Mouse (Mus musculus): ENCODE results near the gene Kansl3. TPM values are rescaled to one million over a fixed set of nuclear protein-coding genes. Genes with fewer than 3 reads are reported as not detected.
A peak's percentile ranks its signal among the peaks of the same experiment; 100 is the strongest.

Gene Kansl3
- total RNA-seq (2017) = 48.0 to 68.9 TPM (median 53.4 TPM) in 3 replicates

DNA sequence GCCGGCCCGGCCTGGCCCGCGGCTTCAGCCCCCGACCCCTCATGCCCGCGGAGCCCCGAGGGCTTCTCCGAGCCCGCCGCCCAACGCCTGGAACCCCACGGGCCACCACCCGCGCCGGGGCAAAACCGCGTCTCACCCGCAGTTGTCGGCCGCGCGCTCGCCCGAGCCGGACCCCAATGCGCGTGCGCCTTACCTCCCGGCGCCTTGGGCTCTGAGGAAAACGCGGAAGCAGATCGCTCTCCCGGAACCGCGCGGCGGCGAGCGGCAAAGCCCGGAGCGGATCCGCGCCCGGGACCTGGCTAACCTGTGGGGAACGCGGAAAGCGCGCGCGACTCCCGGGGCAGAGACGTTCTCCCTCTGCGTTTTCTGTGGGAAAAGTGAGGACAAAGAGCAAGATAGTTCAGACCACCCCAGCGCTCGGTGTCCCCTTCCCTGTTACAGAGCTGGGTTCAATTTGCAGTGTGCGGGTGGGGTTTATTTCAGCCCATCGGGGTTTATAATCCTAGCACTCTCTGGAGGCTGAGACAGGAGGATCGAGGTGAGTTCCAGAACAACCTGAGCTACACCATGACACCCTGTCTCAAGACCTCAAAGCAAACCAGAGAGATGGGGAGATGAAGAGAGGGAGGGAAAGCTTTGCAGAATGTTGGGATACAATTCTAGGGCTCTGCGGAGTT lies at the start of gene Kansl3:
Kansl3 (minus strand) TSS at position 213 of the 677 bp plus-strand sequence.
- ATAC-seq (replicated peaks; ENCODE audit: insufficient number of reproducible peaks, low FRiP score, low TSS enrichment, poor library complexity, severe bottlenecking) = peak; percentile 80

DNA sequence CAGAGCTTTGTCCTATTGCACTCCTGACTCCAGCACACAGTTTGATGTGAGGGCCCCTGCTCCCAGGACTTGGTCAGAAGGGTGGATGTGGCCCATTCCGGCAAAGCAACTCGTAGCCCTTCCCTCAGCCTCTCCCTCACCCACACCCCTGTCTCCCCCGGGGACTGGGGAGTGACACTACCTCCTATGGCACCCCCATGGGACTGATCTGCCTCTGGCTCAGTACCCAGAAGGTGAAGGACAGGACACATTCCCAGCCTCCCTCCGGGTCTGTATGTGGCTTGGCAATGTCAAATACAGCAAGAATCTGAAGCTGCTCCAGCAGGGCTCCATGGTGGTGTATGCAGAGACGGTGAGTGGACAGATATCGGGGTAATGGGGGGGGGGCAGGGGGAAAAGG lies 35.5 kb upstream of the Kansl3 start:
- no peak for ATAC-seq (replicated peaks; ENCODE audit: insufficient number of reproducible peaks, low FRiP score, low TSS enrichment, poor library complexity, severe bottlenecking)

DNA sequence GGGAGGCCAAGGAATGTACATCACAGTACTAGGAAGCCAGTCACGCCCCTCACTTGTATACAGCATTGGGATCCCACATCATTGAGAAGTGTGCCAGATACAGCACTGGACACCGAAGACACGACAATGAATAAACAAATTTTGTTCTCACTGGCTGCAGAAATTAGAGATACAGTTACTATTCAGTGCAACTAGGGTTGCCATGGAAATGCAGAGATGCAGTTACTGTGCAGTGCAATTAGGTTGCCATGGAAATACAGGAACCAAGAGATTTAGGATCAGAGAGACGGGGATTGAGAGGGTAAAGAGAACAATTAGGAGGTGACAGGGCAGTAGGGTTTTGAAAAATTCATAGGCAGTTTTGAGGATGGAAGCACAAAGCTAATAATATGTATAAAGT lies 32.5 kb upstream of the Kansl3 start:
- ATAC-seq (replicated peaks; ENCODE audit: insufficient number of reproducible peaks, low FRiP score, low TSS enrichment, poor library complexity, severe bottlenecking) = no peak

DNA sequence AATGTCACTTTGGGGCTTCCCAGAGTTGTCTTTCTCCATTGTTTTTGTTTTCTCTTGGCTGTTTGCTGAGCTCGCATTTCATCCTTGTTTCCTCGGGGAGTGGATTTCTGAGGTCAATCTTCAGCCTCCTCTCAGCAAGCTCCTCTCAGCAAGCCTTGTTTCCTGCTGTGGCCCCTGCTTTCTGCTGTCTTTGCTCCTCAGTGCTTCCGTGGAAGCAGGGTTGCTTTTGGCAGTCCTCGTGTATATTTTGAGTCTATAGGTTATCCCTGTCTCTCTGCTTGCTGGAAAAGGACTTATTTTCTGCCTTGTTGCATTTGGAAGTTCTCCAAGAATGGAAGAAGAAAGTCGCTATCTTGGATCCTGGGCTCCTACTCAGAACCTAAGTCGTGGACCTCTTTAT lies 28.1 kb upstream of the Kansl3 start:
- no peak for ATAC-seq (replicated peaks; ENCODE audit: insufficient number of reproducible peaks, low FRiP score, low TSS enrichment, poor library complexity, severe bottlenecking)

DNA sequence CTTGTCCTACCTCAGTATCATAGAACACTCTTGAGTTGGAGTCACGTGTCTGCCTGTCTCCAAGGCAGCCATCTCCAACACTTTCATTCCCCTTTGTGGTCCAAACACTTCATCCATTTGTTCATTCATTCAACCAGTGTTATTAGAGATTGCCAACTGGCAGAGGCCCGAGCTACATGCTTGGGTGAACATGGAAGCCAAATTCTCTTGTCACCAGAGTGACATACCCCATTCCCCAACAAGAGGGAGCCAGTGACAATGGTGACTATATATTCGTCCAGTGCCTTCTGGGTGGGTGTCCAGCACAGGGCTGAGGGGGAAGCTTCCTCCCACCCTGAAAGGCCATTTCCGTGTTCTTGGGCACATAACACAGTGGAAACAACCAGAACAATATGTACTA lies 10.6 kb upstream of the Kansl3 start:
- ATAC-seq (replicated peaks; ENCODE audit: insufficient number of reproducible peaks, low FRiP score, low TSS enrichment, poor library complexity, severe bottlenecking) = no peak

DNA sequence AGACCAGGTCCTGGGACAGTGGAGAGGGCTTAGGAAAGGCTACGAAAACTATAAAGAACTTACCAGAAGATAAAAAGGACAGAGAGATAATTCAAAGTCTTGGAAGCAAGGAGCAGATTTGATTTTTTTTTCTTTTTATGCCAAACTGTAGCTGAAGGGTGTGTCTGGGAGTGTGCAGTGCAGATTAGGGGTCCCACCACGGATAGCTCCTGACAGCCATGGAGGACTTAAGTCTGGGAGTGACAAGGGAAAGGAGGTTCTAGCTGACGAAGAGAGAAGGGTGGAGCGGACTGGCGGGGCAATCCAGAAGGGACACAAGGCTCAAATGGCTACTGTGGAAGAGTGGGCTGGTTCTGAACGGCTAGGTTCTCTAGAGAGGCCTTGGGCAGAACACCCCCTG lies 9.9 kb upstream of the Kansl3 start:
- no peak for ATAC-seq (replicated peaks; ENCODE audit: insufficient number of reproducible peaks, low FRiP score, low TSS enrichment, poor library complexity, severe bottlenecking)

DNA sequence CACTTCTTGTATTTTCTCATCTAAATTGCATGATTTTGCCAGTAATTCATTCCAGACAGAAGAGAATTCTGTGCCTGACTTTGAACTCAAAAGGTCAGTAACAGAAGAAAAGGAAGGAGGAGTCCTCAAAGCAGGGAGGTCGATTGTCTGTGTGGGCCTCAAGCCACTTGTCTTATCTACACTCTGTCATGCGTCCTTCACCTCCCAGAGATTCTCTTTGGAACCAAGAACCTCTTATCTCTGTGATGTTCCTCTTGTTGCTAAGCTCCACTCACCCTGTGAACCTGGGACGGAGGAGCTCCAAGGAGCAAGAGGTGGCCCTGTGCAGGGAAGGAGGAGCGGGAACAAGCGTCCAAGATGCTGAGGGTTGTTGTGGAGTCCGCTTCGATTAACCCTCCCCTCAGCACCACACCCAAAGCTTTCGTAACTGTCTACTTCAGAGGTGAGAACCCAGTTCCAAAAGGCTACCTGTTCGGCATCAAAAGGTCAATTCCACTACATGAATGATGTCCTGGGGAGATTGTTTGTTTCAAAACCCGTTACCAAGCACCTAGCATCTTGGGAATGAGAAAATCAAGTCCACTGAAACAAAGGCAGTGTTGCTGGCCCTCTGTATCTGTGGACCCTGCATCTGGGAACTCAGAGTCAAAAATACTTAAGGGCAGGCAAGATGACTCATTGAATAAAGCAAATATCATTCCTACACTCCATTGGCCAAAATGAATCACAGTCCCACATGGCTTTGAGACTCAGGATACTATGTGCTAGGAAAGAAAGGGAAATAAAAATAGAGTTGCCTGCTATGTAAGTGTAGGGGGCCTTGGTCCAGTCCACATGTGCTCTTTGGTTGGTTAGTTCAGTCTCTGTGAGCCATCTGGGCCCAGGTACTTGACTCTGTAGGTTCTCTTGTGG lies 3.2 kb upstream of the Kansl3 start, which contains the start of gene Fer1l5:
Fer1l5 (plus strand) TSS at position 358 of the 912 bp plus-strand sequence.
- no peak for ATAC-seq (replicated peaks; ENCODE audit: insufficient number of reproducible peaks, low FRiP score, low TSS enrichment, poor library complexity, severe bottlenecking)

DNA sequence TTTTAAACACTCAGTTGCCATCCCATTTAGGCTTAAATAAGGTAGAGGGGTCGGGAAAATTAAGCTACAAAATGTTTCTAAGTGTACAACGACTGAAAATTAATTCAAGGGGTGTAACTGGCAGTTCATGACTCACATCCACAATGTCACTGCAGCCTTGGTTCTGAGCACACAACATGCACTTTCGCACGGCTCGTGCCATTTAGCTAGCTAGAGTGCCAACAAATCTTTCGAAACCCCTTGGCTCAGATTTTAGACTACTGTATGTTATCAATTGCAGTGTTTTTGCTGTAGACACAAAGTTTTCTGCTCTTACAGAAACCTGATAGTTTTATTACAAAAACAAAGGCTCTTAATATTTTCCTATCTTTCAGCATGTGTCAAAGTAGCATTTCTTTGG lies 1.9 kb upstream of the Kansl3 start:
- ATAC-seq (replicated peaks; ENCODE audit: insufficient number of reproducible peaks, low FRiP score, low TSS enrichment, poor library complexity, severe bottlenecking) = no peak

DNA sequence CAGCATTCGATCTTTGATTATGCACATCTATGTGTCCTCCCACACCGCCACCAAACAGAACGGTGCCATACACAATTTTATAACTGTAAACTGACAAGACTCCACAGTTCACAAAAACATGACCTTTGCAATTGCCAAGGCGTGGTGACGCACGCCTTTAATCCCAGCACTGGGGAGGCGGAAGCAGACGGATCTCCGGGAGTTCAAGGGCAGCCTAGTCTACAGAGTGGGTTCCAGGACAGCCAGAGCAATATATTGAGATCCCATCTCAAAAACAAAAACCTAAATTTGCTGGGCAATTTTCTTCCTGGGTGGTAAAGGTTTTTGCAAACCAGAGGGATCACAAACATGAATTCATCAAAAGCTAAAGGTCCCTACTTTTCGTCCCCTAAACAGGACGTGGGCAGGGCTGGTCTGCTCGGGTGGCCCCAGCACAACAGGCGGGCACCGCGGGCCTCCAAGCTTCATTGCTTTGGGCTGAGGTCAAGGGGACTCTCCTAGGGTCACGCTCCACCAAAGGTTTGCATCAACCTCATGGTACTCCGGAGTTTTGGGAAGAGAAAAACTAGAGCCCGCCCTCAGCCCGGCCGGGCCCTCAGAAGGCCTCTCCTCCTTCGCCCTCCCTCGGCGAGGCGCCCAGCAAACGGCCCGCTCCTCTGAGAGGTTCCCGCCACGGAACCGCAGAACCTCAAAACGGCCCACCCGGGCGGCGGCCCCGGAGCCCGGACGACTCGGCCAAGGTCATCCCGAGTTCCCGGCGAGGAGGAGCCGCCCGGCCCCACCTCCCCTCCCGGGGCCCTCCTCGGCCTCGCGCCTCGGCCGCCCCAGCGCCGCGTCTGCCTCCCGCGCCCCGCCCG lies 641 bp downstream of the Kansl3 start:
- peak; percentile 15; the same call in 1 of the 2 replicates for ATAC-seq (replicated peaks; ENCODE audit: insufficient number of reproducible peaks, low FRiP score, low TSS enrichment, poor library complexity, severe bottlenecking)

DNA sequence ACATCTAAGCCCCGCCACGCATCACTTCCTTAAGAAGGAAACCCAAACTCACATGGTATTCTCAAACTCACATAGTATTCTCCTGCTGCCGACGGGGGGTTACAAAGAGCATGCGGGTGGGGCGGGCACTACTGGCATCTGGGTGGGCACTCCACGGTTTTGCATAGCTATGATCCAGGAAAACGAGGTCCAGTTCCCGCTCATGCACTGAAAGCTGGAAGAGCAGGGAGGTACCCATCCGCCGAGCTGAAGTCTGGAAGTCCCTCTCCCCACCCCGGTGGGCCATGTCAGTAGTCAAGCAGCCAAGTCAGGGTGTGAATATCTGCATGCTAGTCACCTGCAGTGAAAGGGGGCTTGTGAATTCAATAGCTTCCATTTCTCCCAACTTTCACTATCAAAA lies 1.3 kb downstream of the Kansl3 start:
- no peak for ATAC-seq (replicated peaks; ENCODE audit: insufficient number of reproducible peaks, low FRiP score, low TSS enrichment, poor library complexity, severe bottlenecking)

DNA sequence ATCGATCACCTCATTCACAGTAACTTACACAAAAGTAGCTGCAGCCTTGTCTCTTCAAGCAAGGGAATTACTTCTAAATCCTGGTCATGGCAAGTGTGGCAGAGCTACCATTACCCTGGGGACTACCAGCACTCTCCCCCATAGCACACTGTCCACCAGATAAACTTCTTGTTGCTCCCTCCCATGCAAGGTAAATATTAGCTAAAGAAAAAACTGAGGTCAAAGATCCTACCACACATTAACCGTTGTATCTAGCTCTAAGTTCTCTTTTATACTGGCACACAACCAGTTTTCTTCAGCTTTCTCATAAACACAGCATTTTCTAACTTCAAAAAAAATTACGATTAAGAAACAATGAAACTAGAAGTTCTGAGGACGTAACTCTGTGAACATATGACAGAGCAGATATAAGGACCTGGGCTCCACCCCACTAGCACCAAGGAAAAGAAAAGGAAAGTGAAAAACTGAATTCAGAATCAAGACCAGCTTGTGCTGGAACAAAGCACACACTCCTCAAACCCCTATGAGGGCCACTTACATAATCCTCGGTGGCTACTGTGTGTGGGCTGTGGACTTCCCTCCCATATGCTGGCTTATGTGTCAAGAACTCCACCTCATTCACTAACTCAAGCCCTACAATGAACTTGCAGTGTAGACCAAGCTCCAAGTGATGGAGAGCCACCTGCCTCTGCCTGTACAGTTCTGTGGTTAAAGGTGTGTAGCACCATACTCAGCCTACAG lies 11.9 kb downstream of the Kansl3 start:
- no peak for ATAC-seq (replicated peaks; ENCODE audit: insufficient number of reproducible peaks, low FRiP score, low TSS enrichment, poor library complexity, severe bottlenecking)

DNA sequence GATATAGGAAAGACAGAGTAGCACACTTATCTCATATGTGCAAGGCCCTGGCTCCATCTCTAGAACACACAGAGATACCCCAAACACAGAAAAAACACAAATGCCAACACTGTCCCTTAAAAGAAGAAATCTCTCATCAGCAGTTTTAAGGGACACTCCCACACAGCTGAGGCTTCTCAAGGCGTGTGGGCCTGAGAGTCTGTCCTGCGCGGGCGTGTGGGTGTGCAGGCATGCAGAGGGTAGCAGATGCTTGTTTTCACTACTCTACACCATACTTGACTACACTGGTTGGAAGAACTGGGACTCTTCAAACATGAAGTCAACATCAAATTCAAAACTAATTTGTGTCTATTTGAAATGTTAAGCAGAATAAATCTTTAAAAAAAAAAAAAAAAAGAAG lies 16.6 kb downstream of the Kansl3 start:
- ATAC-seq (replicated peaks; ENCODE audit: insufficient number of reproducible peaks, low FRiP score, low TSS enrichment, poor library complexity, severe bottlenecking) = no peak

DNA sequence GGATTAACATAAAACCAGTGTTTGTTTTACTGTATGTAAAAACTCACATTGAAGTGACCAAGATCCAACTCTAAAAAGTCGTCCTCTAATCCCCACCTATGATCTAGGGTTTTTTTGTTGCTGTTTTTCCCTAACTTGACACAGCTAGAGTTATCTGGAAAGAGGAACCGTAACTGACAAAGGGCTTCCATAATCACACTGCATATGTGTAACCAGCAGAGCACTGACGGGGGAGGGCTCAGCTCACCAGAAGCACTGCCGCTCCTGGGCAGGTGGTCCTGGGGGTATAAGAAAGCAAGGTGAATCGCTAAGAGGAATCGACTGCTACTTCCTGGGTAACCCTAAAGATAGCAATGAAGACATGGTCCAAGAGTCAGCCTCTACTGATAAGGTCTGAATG lies 26.4 kb downstream of the Kansl3 start:
- ATAC-seq (replicated peaks; ENCODE audit: insufficient number of reproducible peaks, low FRiP score, low TSS enrichment, poor library complexity, severe bottlenecking) = no peak

DNA sequence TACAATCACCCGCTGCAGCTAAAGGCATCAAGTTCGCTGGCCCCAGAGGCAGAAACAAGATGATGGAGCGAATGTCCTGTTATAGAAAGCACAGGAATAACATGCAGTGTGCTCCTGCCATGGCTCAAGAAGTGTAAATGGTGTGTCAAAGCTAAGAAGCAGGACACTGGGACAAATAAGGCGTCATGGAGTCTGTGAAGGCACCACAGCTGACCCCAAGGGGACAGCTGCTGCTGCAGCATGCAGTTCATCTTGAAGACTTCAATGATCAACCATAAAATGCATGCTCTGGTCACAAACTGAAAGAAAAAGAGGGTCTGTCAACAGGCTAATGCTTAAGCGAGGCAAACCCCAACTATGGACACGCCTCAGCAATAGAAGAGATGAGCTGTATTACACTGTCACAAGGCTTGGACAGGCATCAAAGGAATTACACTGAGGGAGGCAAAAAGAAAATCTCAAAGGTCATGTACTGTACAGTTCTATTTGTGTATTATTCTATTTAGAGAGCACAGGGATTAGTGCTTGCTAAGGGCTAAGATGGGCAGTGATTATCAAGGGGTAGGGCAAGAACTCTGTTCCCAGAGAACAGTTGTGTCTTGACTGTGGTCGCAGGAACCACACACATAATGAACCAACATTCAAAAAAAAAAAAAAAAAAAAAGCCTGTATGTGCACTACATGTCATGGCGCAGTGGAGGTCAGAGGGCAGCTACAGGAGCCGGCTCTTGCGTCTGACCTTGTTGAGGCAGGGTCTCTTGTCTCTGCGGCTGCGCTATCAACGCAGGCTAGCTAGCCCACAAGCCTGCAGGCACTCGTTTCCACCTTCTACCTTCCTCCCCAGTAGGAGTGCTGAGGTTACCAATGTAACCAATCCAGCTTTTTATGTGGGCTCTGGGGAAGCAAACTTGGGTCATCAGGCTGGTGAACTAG lies 35.8 kb downstream of the Kansl3 start:
- no peak for ATAC-seq (replicated peaks; ENCODE audit: insufficient number of reproducible peaks, low FRiP score, low TSS enrichment, poor library complexity, severe bottlenecking)

DNA sequence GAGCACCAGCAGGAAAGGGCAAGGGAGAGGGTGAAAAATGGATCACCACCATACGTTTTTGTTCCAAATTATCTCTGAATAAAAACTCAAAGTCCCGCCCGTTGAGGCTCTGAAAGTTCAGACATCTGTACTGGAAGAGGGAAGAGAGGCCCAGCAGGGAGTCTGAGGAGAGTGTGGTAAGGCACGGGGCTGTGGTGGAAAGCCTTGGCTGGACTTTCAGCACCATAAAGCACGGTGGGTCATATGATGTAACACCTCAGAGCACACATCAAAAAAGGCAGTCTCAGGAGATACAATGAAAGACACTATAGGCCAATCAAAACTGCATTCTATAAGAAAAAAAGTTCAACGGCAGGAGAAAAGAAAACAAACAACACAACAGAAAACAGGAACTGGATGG lies 37.2 kb downstream of the Kansl3 start:
- no peak for ATAC-seq (replicated peaks; ENCODE audit: insufficient number of reproducible peaks, low FRiP score, low TSS enrichment, poor library complexity, severe bottlenecking)

DNA sequence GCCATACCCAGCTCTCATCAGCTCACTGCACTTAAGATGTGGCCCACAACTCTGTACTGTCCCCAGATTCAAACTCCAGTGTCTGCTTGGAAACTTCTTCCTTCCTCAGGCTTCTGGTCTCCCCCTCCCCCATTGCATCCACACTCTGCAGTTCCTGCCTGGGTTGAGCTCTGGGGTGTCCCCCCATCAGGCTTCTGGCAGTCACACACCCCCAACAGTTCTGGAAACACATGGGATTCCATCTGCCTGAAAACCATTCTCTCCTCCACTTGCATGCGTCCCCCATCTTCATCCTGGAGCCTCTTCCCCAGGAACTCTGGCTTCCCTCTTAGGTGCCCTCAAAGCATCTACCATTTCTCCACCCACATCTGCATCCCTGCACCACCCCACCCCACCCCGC lies 42.2 kb downstream of the Kansl3 start:
- ATAC-seq (replicated peaks; ENCODE audit: insufficient number of reproducible peaks, low FRiP score, low TSS enrichment, poor library complexity, severe bottlenecking) = no peak

DNA sequence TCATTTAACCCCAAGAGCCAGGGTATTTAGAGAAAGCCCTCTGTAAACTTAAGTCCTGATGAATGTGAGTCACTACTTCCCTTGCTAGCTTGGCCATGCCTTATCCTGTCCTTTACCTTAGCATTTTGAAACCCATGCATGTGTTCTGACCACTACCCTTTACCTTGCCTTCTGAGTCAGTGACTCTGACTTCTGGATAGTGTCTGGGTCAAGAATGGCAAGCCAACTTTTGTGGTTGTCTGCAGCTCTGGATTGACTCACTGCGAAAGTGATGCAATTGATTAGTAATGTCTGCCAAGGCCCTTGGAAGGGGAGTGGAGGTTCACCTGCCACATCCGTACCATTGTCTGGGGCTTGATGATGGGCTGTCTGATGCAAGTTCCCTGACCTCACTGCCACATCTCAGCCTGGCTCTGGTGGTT lies 43.1 kb downstream of the Kansl3 start:
- ATAC-seq (replicated peaks; ENCODE audit: insufficient number of reproducible peaks, low FRiP score, low TSS enrichment, poor library complexity, severe bottlenecking) = 0 out of 2 replicates have a peak, but pooled peaks have one; percentile 7
